Mouse (Mus musculus) forebrain, embryonic 11.5 days (tissue): ENCODE data around the gene Hinfp. TPM values are rescaled to one million over a fixed set of nuclear protein-coding genes. Genes with fewer than 3 reads are reported as not detected.

Experiments used
- ATAC-seq: fragments of 200-750 bp; cut with Nextera tagmentation; replicated peaks from 2 replicates; pipeline ENCODE4 v1.8.0; 2017; ENCODE audit warnings: moderate TSS enrichment; ENCODE audit not compliant: low FRiP score
- DNase-seq: peaks from one replicate; pipeline ENCODE4 v3.0.0-alpha.2; 2017; ENCODE audit warnings: low spot score
- H3K27ac ChIP-seq: fragments of 300-500 bp; sonication (generic); 2 replicates; pipeline ENCODE4 v1.5.1; 2014; ENCODE audit warnings: low read depth, low read length
- H3K27me3 ChIP-seq: fragments of 300-500 bp; sonication (generic); 2 replicates; pipeline ENCODE4 v1.6.1; 2014; ENCODE audit warnings: mild to moderate bottlenecking, low read length, mixed read lengths; ENCODE audit not compliant: control insufficient read depth, insufficient read depth
- H3K36me3 ChIP-seq: fragments of 300-500 bp; sonication (generic); 2 replicates; pipeline ENCODE4 v1.6.1; 2014; ENCODE audit warnings: mild to moderate bottlenecking, low read length, moderate library complexity, mixed read lengths; ENCODE audit not compliant: control insufficient read depth, insufficient read depth
- H3K4me1 ChIP-seq: fragments of 300-500 bp; sonication (generic); replicated peaks from 2 replicates; pipeline ENCODE4 v1.6.1; 2014; ENCODE audit warnings: low read length, mixed read lengths; ENCODE audit not compliant: control insufficient read depth, insufficient read depth
- H3K4me2 ChIP-seq: fragments of 300-500 bp; sonication (generic); 2 replicates; pipeline ENCODE4 v1.6.1; 2014; ENCODE audit warnings: low read depth, mild to moderate bottlenecking, low read length, moderate library complexity, mixed read lengths; ENCODE audit not compliant: severe bottlenecking
- H3K4me3 ChIP-seq: fragments of 300-500 bp; sonication (generic); 2 replicates; pipeline ENCODE4 v1.5.1; 2014; ENCODE audit warnings: low read depth, low read length
- H3K9ac ChIP-seq: fragments of 300-500 bp; sonication (generic); 2 replicates; pipeline ENCODE4 v1.6.1; 2014; ENCODE audit warnings: low read length
- H3K9me3 ChIP-seq: fragments of 300-500 bp; sonication (generic); 2 replicates; pipeline ENCODE4 v1.6.1; 2016; ENCODE audit warnings: low read length, mixed read lengths; ENCODE audit not compliant: control insufficient read depth
- WGBS: fragments of 180-500 bp; shearing (Covaris S2); extraction: QIAGEN DNeasy Blood & Tissue Kit; methylation state at CpG from one replicate; pipeline ENCODE4 v1.1.7; 2014; 5-methylcytosine and 5-hydroxymethylcytosine counted together
- polyA plus RNA-seq: library from polyadenylated mRNA; unstranded; fragments of >200 nt; fragmentation: Nextera tagmentation; extraction: Ambion mirVana; gene quantifications from 2 replicates; pipeline ENCODE4 v1.2.1, GENCODE M21; 2014

Gene Hinfp
- polyA plus RNA-seq, 1 experiment from 2014 or later: 25.8 TPM

GRCm38 (mm10) chr9:44254508-44255135, 50.8 kb downstream of the Hinfp start:
- peak overlapping the region; percentile 80 for H3K27ac ChIP-seq
- ATAC-seq (peak; percentile 69; the same call in 1 of the 2 replicates), DNase-seq (peak; percentile 65)
- H3K4me3 ChIP-seq: no peak overlapping the region
- H3K9ac ChIP-seq: no peak overlapping the region
- no peaks in the 10 kb centered on the region for H3K9me3 ChIP-seq
- WGBS: 8% methylated on average over 5 of the region's 5 CpGs
- H3K4me1 ChIP-seq: peaks cover 11% of the 10 kb centered on the region; the same call in 1 of the 2 replicates
- no peaks in the 10 kb centered on the region for H3K27me3 ChIP-seq
- no peak overlapping the region for H3K4me2 ChIP-seq
- H3K36me3 ChIP-seq: no peaks in the 10 kb centered on the region

GRCm38 (mm10) chr9:44253441-44253840, 52.0 kb downstream of the Hinfp start:
- Histone ChIP-seq H3K27me3 (no peaks in the 10 kb centered on the region), H3K9me3 (no peaks in the 10 kb centered on the region), H3K4me2 (no peak overlapping the region), H3K4me3 (no peak overlapping the region), H3K27ac (no peak overlapping the region; the same call in 1 of the 2 replicates), H3K36me3 (no peaks in the 10 kb centered on the region), H3K9ac (no peak overlapping the region), H3K4me1 (peaks cover 11% of the 10 kb centered on the region; the same call in 1 of the 2 replicates)
- ATAC-seq: no peak
- 72% methylated on average over 6 of the region's 6 CpGs for WGBS
- DNase-seq: no peak

DNA sequence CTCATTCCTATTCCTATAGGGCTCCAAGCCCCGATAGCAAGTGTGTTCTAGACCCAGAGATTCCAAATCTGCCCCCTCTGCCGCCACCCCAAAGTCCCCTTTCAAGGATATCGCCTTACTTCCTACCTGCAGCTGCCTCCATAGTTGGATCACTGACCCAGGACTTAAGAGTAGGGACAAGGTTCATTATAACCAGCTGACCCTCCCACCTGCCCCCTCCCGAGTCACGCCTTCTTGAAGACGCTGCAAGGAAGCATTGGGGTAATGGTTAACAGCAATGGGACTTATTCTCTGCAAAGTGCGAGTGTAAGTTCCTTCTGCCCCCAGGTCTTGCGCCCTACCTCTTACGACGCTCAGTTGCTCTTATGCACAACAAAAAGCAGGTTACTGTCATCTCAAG, 54.2 kb downstream of the Hinfp start, which contains the start of gene Pdzd3:
TSS of gene Pdzd3 (minus strand) at position 158 of the 400 bp plus-strand sequence.
- H3K4me1 ChIP-seq: peaks cover 11% of the 10 kb centered on the region; the same call in 1 of the 2 replicates
- WGBS: 88% methylated on average over 10 of the region's 10 CpGs

DNA sequence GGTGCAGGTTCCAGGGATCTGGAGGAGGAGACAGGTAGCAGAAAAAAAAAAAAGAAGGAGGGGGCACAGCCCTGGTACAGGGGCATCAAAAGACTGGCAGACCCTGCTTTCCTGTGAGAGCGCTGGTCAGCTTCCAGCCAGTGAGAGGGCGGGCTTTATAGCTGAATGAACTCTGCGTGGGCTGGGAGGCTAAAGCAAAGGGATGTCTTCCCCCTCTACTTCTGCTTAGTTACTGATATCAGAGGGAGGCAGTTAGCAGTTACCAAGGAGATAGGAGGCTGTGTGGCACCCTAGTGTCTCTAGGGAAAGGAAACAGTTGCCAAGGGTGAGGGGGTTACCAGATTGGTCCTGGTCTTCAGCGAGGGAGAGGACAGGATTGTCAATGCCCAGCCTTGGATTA, 55.0 kb downstream of the Hinfp start:
- Histone ChIP-seq H3K9ac (no peak overlapping the region), H3K27ac (no peak overlapping the region), H3K4me1 (peaks cover 11% of the 10 kb centered on the region; the same call in 1 of the 2 replicates), H3K9me3 (no peaks in the 10 kb centered on the region), H3K4me2 (no peak overlapping the region), H3K27me3 (no peaks in the 10 kb centered on the region), H3K4me3 (no peak overlapping the region), H3K36me3 (no peaks in the 10 kb centered on the region)
- no peak for DNase-seq
- no peak for ATAC-seq
- WGBS: 55% methylated on average over 4 of the region's 4 CpGs

More for the DNA sequence above, 54.2 kb downstream of the Hinfp start, which contains the start of gene Pdzd3:
- Histone ChIP-seq H3K27ac (no peak within 1 kb of the TSS), H3K9ac (no peak within 1 kb of the TSS), H3K4me3 (no peak within 1 kb of the TSS), H3K36me3 (no peaks in the 10 kb centered on the region), H3K9me3 (no peaks in the 10 kb centered on the region), H3K4me2 (no peak within 1 kb of the TSS), H3K27me3 (no peaks in the 10 kb centered on the region)
- ATAC-seq (no peak), DNase-seq (no peak)

DNA sequence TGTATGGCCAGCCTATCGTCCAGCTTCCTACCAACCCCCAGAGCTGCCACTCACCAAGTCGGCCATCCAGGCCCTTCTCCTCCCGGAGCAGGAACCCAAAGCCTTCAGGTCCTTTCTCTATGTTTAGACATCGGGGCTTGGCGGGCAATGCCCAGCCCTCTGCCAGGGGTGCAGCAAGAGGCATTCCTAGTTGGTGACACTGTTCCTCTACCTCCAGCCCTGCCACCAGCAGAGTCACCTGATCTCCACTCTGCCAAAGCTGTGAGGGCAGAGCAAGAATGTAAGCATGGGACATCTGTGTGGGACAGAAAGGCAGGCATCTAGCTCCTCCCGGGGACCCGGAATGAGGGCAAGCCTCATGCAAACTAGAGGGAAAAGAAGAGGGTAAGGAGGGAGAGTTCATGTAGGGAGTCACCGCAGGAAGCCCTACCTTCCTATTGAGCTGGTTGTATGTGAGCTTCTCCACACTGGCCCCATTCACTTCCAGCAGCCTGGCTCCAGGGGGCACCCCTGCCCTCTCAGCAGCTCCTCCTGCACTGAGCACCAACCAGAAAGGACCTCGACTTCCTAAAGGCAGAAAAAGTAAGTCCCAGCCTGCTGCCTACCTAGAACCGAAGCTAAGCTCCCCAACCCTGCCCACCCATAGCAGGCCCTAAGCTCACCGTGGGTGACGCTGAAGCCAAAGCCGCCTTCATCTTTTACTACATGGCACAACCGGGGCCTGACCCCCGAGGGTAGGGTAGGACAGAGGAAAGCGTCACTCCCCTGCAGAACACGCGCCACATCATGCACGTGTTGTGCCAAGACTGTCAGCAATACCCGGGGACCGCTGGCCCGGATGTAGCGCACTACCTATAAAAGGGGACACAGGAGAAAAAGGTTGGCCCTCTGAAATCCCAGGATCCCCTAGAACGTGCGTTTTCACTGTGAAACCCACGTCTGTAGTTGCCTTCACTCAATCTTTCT, 56.0 kb downstream of the Hinfp start:
- Histone ChIP-seq H3K9me3 (no peaks in the 10 kb centered on the region), H3K4me3 (no peak overlapping the region), H3K9ac (no peak overlapping the region), H3K4me1 (peaks cover 4% of the 10 kb centered on the region; the same call in 1 of the 2 replicates), H3K36me3 (no peaks in the 10 kb centered on the region), H3K27ac (no peak overlapping the region), H3K4me2 (no peak overlapping the region), H3K27me3 (no peaks in the 10 kb centered on the region)
- ATAC-seq: peak; percentile 51; the same call in 1 of the 2 replicates
- 44% methylated on average over 26 of the region's 26 CpGs for WGBS
- DNase-seq: peak; percentile 69

DNA sequence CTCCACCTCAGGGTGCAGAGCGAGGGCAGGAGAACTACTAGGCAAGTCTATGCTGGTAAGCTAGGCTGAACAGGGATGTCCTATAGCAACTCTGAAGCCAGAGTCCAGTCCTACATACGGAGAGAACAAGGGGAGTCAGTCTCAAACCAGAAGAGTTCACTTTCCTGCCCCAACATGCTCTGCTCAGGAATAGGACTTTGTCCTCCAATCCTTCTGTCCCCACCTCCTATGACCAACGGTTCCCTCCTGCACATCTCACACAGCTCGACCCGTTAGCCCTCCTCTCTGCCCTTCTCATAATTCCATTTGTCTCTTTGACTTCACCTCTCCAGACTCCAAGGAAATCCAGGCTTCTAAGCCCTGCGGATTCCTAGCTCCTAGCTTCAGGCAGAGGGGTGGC, 57.6 kb downstream of the Hinfp start:
- ATAC-seq (no peak), DNase-seq (no peak)
- no peak overlapping the region for H3K27ac ChIP-seq
- H3K4me2 ChIP-seq: no peak overlapping the region
- H3K27me3 ChIP-seq: no peaks in the 10 kb centered on the region
- no peaks in the 10 kb centered on the region for H3K4me1 ChIP-seq
- H3K4me3 ChIP-seq: no peak overlapping the region
- H3K9ac ChIP-seq: no peak overlapping the region
- H3K36me3 ChIP-seq: no peaks in the 10 kb centered on the region
- no peaks in the 10 kb centered on the region for H3K9me3 ChIP-seq
- WGBS: 83% methylated on average over 6 of the region's 6 CpGs

GRCm38 (mm10) chr9:44243621-44244020, 61.9 kb downstream of the Hinfp start:
- Histone ChIP-seq H3K9me3 (no peaks in the 10 kb centered on the region), H3K9ac (no peak overlapping the region), H3K36me3 (no peaks in the 10 kb centered on the region), H3K27me3 (no peaks in the 10 kb centered on the region), H3K4me1 (no peaks in the 10 kb centered on the region), H3K4me3 (no peak overlapping the region), H3K4me2 (no peak overlapping the region), H3K27ac (no peak overlapping the region)
- DNase-seq (no peak), ATAC-seq (no peak)
- 76% methylated on average over 2 of the region's 2 CpGs for WGBS
